Mouse (Mus musculus): ENCODE results near the gene Kcnma1. TPM values are rescaled to one million over a fixed set of nuclear protein-coding genes. Genes with fewer than 3 reads are reported as not detected.
A peak's percentile ranks its signal among the peaks of the same experiment; 100 is the strongest.

Gene Kcnma1
- polyA plus RNA-seq, 1 experiment = 3.5 TPM

DNA sequence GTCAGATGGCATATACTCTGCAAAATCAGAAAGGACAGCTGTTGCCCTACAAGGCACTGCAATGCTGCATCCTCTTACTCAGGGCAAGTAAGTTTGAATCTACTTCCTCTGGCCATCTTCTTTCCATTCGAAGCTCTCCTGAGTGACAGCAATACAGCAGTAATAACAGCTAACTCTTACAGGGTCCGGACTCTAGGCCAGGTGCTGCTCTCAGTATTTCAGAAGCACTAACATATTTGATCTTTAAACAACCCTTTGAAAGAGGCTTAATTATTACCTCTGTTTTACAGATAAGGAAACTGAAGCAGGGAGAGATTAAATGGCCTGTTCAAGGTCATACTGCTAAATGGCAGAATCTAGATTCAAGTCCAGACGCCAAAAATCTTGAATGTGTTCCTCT lies 576.8 kb downstream of the Kcnma1 start:
- no peak for TF ChIP-seq CTCF (IDR thresholded peaks at IDR 0.05; ENCODE audit: extremely low read depth, insufficient read length, insufficient replicate concordance, low read depth, low read length)
- TF ChIP-seq POLR2A (IDR thresholded peaks at IDR 0.05; ENCODE audit: low read depth, low read length) = no peak
- Histone ChIP-seq H3K36me3 (ENCODE audit: control insufficient read depth, insufficient read depth, low read length) (no peaks in the 10 kb centered on the region), H3K4me3 (ENCODE audit: low read depth, low read length) (no peak overlapping the region), H3K4me1 (ENCODE audit: control insufficient read depth, insufficient read depth, insufficient read length, low read length) (no peaks in the 10 kb centered on the region; the same call in 1 of the 2 replicates), H3K27me3 (ENCODE audit: control insufficient read depth, insufficient read depth, low read length) (no peaks in the 10 kb centered on the region), H3K27ac (ENCODE audit: insufficient read depth, low read depth, low read length) (peak overlapping the region; percentile 22; the same call in 1 of the 2 replicates)
- 18% methylated on average over 3 of the region's 3 CpGs for WGBS

GRCm38 (mm10) chr14:23435861-23436260 lies 578.4 kb downstream of the Kcnma1 start:
- TF ChIP-seq CTCF (IDR thresholded peaks at IDR 0.05; ENCODE audit: extremely low read depth, insufficient read length, insufficient replicate concordance, low read depth, low read length) (no peak), POLR2A (IDR thresholded peaks at IDR 0.05; ENCODE audit: low read depth, low read length) (no peak)
- Histone ChIP-seq H3K27ac (ENCODE audit: insufficient read depth, low read depth, low read length) (no peak overlapping the region), H3K4me1 (ENCODE audit: control insufficient read depth, insufficient read depth, insufficient read length, low read length) (no peaks in the 10 kb centered on the region; the same call in 1 of the 2 replicates), H3K36me3 (ENCODE audit: control insufficient read depth, insufficient read depth, low read length) (no peaks in the 10 kb centered on the region), H3K4me3 (ENCODE audit: low read depth, low read length) (no peak overlapping the region), H3K27me3 (ENCODE audit: control insufficient read depth, insufficient read depth, low read length) (no peaks in the 10 kb centered on the region)
- WGBS = 81% methylated on average over 8 of the region's 8 CpGs

DNA sequence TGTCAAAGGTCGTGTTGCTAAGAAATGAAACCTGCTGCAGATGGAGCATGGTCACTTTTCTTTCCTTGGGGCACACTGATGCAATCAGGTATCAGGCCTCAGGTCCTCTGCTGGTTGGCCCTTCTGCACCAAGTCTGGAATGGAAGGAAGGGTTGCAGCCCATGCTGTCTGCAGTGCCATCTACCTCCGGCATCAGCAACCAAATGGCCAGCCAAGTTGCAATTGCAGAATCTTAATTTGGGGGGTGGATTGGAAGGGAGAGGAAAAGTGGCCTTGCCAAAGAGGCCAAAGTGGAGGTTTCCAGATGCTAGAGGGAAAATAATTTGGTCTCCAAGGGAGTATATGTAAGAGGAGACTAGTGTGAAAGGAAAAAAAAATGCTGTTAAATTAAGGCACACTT lies 584.3 kb downstream of the Kcnma1 start:
- TF ChIP-seq POLR2A (IDR thresholded peaks at IDR 0.05; ENCODE audit: low read depth, low read length) = no peak
- TF ChIP-seq CTCF (IDR thresholded peaks at IDR 0.05; ENCODE audit: extremely low read depth, insufficient read length, insufficient replicate concordance, low read depth, low read length) = no peak
- WGBS = 69% methylated on average over 2 of the region's 2 CpGs
- Histone ChIP-seq H3K4me3 (ENCODE audit: low read depth, low read length) (no peak overlapping the region), H3K4me1 (ENCODE audit: control insufficient read depth, insufficient read depth, insufficient read length, low read length) (no peaks in the 10 kb centered on the region), H3K27ac (ENCODE audit: insufficient read depth, low read depth, low read length) (no peak overlapping the region), H3K36me3 (ENCODE audit: control insufficient read depth, insufficient read depth, low read length) (no peaks in the 10 kb centered on the region), H3K27me3 (ENCODE audit: control insufficient read depth, insufficient read depth, low read length) (no peaks in the 10 kb centered on the region)

DNA sequence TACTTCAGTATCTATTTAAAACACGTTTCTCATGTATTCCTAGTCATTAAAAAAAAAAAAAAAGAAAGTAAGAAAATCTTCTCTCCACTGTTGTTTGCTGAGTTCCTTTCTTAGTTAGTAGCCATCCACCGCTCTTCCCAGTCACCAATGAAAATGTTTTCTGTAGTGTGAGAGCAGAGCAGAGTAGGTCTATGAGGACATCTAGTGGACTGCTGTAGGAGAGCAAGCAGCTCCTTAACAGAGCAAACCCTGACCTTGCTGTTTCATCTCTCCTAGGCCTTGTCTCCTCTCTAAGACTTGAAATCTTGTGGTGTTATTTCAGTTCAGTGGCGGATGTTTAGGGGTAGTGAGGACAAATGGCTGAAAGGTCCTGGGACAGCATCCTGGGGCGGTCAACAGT lies 585.2 kb downstream of the Kcnma1 start:
- H3K4me3 ChIP-seq (ENCODE audit: low read depth, low read length) = no peak overlapping the region
- H3K27me3 ChIP-seq (ENCODE audit: control insufficient read depth, insufficient read depth, low read length) = no peaks in the 10 kb centered on the region
- no peaks in the 10 kb centered on the region for H3K4me1 ChIP-seq (ENCODE audit: control insufficient read depth, insufficient read depth, insufficient read length, low read length)
- no peaks in the 10 kb centered on the region for H3K36me3 ChIP-seq (ENCODE audit: control insufficient read depth, insufficient read depth, low read length)
- TF ChIP-seq CTCF (IDR thresholded peaks at IDR 0.05; ENCODE audit: extremely low read depth, insufficient read length, insufficient replicate concordance, low read depth, low read length) = no peak
- WGBS = 44% methylated on average over 4 of the region's 4 CpGs
- no peak overlapping the region for H3K27ac ChIP-seq (ENCODE audit: insufficient read depth, low read depth, low read length)

- no peak for TF ChIP-seq POLR2A (IDR thresholded peaks at IDR 0.05; ENCODE audit: low read depth, low read length)
- TF ChIP-seq CTCF (IDR thresholded peaks at IDR 0.05; ENCODE audit: extremely low read depth, insufficient read length, insufficient replicate concordance, low read depth, low read length) = no peak
- Histone ChIP-seq H3K4me3 (ENCODE audit: low read depth, low read length) (no peak overlapping the region), H3K27ac (ENCODE audit: insufficient read depth, low read depth, low read length) (no peak overlapping the region), H3K27me3 (ENCODE audit: control insufficient read depth, insufficient read depth, low read length) (no peaks in the 10 kb centered on the region), H3K4me1 (ENCODE audit: control insufficient read depth, insufficient read depth, insufficient read length, low read length) (no peaks in the 10 kb centered on the region), H3K36me3 (ENCODE audit: control insufficient read depth, insufficient read depth, low read length) (no peaks in the 10 kb centered on the region)
- 87% methylated on average over 12 of the region's 12 CpGs for WGBS
Observed at GRCm38 (mm10) chr14:23422481-23423040, 591.7 kb downstream of the Kcnma1 start.

DNA sequence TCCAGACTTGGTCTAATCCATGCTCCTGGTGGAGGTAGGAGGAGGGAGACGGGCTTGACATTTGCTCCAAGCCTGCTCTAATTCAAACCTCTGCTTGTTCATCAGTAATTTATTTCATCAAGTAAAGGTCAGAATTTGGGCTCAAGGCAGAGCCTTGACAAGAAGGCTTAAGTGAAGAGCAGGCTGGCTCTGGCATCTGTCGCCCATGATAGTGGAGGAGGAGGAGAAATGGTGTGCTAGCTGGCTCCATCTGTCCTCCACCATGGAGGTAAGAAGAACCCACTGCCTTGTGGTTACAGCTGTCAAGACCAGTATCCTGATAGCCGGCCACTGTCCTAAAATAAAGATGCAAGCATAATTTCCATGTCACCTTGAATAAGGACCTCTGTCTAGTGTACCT lies 595.3 kb downstream of the Kcnma1 start:
- H3K27me3 ChIP-seq (ENCODE audit: control insufficient read depth, insufficient read depth, low read length) = no peaks in the 10 kb centered on the region
- TF ChIP-seq CTCF (IDR thresholded peaks at IDR 0.05; ENCODE audit: extremely low read depth, insufficient read length, insufficient replicate concordance, low read depth, low read length) (no peak), POLR2A (IDR thresholded peaks at IDR 0.05; ENCODE audit: low read depth, low read length) (no peak)
- H3K4me3 ChIP-seq (ENCODE audit: low read depth, low read length) = no peak overlapping the region
- H3K36me3 ChIP-seq (ENCODE audit: control insufficient read depth, insufficient read depth, low read length) = no peaks in the 10 kb centered on the region
- 88% methylated on average over 3 of the region's 3 CpGs for WGBS
- H3K4me1 ChIP-seq (ENCODE audit: control insufficient read depth, insufficient read depth, insufficient read length, low read length) = no peaks in the 10 kb centered on the region
- H3K27ac ChIP-seq (ENCODE audit: insufficient read depth, low read depth, low read length) = no peak overlapping the region

DNA sequence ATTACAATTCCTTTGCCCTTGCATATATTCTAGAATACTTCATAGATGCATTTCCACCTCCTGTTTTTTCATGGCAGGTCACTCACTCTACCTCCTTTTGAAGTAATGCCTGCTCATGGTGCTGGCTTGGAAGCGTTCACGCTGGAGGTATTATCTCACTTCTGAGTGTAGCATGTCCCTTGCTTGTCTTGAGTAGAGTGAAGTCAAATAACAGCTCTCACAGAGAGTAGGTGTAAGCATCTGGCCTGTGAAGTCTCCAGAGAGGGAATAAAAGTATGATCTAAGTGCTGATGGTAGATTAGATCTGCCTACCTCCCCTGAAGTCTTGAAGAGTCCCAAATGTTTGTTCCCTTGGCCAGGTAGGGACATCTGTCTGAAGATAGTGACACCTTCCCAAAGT lies 607.2 kb downstream of the Kcnma1 start:
- TF ChIP-seq POLR2A (IDR thresholded peaks at IDR 0.05; ENCODE audit: low read depth, low read length) (no peak), CTCF (IDR thresholded peaks at IDR 0.05; ENCODE audit: extremely low read depth, insufficient read length, insufficient replicate concordance, low read depth, low read length) (no peak)
- no peak overlapping the region for H3K27ac ChIP-seq (ENCODE audit: insufficient read depth, low read depth, low read length)
- H3K4me1 ChIP-seq (ENCODE audit: control insufficient read depth, insufficient read depth, insufficient read length, low read length) = no peaks in the 10 kb centered on the region
- 83% methylated on average over 2 of the region's 2 CpGs for WGBS
- no peaks in the 10 kb centered on the region for H3K36me3 ChIP-seq (ENCODE audit: control insufficient read depth, insufficient read depth, low read length)
- no peak overlapping the region for H3K4me3 ChIP-seq (ENCODE audit: low read depth, low read length)
- no peaks in the 10 kb centered on the region for H3K27me3 ChIP-seq (ENCODE audit: control insufficient read depth, insufficient read depth, low read length)
